Mouse (Mus musculus): ENCODE results near the gene Dscaml1. TPM values are rescaled to one million over a fixed set of nuclear protein-coding genes. Genes with fewer than 3 reads are reported as not detected.
A peak's percentile ranks its signal among the peaks of the same experiment; 100 is the strongest.

Dscaml1 gene
- polyA plus RNA-seq, 1 experiment from 2014 or later = 0.17 TPM

DNA sequence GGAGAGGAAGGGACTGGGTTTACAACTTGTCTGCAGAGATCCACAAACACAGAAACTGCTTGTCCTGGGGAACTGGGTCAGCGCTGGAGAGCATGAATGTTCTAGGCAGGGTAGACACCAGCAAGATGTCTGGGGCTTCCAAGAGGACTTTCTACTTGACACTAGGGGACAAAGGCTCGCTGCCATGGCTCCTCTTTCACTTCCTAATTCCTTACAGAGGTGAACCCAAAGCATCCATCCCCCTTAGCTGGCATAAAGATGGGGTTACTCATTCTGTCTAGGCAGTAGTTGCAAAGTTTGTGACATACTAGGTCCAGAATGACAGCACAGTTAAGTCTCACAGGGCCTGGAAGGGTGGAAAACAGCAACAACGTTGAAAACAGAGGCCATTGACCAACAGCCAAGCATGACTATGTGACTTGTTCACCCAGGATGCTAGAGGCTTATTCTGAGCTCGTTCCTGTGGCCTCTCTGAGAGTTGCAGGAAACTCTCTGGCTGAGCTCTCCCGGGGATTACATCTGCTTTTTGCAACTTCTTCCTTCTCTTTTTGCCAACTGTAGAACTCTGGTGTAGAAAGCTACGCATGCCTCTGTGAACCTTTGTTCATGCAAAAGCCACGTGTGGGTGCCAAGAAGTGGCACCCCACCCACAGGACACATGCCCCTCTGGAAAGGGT is 120.6 kb downstream of the Dscaml1 start:
- Histone ChIP-seq H3K27me3 (ENCODE audit: control insufficient read depth, insufficient read depth, low read length) (no peaks in the 10 kb centered on the region), H3K4me1 (replicated peaks; ENCODE audit: control insufficient read depth, insufficient read depth) (no peaks in the 10 kb centered on the region), H3K9ac (ENCODE audit: low read length) (no peak overlapping the region), H3K27ac (replicated peaks) (no peak overlapping the region; the same call in 1 of the 2 replicates), H3K4me3 (ENCODE audit: low read depth, low read length) (no peak overlapping the region), H3K36me3 (ENCODE audit: control insufficient read depth, insufficient read depth, low read length) (no peaks in the 10 kb centered on the region), H3K4me2 (replicated peaks; ENCODE audit: low read depth) (no peak overlapping the region), H3K9me3 (ENCODE audit: control insufficient read depth, low read length) (no peaks in the 10 kb centered on the region)
- no peak for ATAC-seq (ENCODE audit: low FRiP score, low TSS enrichment)
- WGBS = 61% methylated on average over 7 of the region's 7 CpGs
- no peak for DNase-seq (ENCODE audit: low spot score)
- TF ChIP-seq EP300 (optimal IDR thresholded peaks at IDR 0.05) (no peak), CTCF (IDR thresholded peaks at IDR 0.05; ENCODE audit: low read depth) (no peak)

DNA sequence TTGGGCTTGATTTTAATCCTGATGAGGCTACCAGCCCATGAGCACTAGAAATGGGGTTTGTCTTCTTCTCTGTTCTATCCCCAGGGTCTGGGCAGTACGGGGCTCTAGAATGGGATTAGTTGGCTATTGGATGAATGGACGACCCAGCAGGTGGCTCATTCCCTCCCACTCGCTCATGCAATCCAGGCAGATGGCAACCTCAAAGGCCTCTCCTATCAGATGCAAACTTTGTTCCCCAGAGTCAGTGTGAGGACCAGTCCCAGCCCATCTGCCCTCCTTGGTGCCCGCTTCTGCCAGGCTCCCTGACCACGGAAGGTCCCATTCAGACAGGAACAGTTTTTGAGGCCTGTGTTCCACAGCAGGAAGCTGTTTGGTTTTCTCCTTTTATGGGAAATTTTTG is 123.4 kb downstream of the Dscaml1 start:
- ATAC-seq (ENCODE audit: low FRiP score, low TSS enrichment) (no peak), DNase-seq (ENCODE audit: low spot score) (no peak)
- Histone ChIP-seq H3K4me3 (ENCODE audit: low read depth, low read length) (no peak overlapping the region), H3K9ac (ENCODE audit: low read length) (no peak overlapping the region), H3K36me3 (ENCODE audit: control insufficient read depth, insufficient read depth, low read length) (no peaks in the 10 kb centered on the region), H3K9me3 (ENCODE audit: control insufficient read depth, low read length) (no peaks in the 10 kb centered on the region), H3K27ac (replicated peaks) (no peak overlapping the region), H3K4me2 (replicated peaks; ENCODE audit: low read depth) (no peak overlapping the region), H3K4me1 (replicated peaks; ENCODE audit: control insufficient read depth, insufficient read depth) (no peaks in the 10 kb centered on the region), H3K27me3 (ENCODE audit: control insufficient read depth, insufficient read depth, low read length) (no peaks in the 10 kb centered on the region)
- TF ChIP-seq CTCF (IDR thresholded peaks at IDR 0.05; ENCODE audit: low read depth) (no peak), EP300 (optimal IDR thresholded peaks at IDR 0.05) (no peak)
- WGBS = 61% methylated on average over 5 of the region's 5 CpGs

DNA sequence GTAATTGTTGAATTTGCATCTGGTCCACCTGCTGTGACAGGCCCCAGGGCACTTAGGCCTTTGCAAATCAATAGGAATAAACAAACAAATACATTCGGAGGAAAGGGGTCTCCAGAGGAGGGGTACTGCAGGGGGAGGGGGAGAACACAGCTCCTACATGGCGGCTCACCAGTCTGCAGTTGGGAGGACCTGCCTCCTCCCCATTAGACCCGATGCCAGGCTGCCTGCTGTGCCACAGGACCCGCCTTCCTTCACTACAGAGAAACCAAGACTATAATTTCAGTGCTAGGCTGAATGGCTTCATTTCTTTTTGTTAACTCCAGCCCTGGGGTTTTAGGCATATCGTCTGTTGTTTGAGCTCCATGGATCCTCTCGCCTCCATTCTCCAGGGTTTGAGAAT is 123.8 kb downstream of the Dscaml1 start:
- WGBS = 59% methylated on average over 6 of the region's 6 CpGs
- DNase-seq (ENCODE audit: low spot score) = no peak
- Histone ChIP-seq H3K36me3 (ENCODE audit: control insufficient read depth, insufficient read depth, low read length) (no peaks in the 10 kb centered on the region), H3K27me3 (ENCODE audit: control insufficient read depth, insufficient read depth, low read length) (no peaks in the 10 kb centered on the region), H3K27ac (replicated peaks) (no peak overlapping the region), H3K4me3 (ENCODE audit: low read depth, low read length) (no peak overlapping the region), H3K9me3 (ENCODE audit: control insufficient read depth, low read length) (no peaks in the 10 kb centered on the region), H3K9ac (ENCODE audit: low read length) (no peak overlapping the region), H3K4me1 (replicated peaks; ENCODE audit: control insufficient read depth, insufficient read depth) (no peaks in the 10 kb centered on the region), H3K4me2 (replicated peaks; ENCODE audit: low read depth) (no peak overlapping the region)
- no peak for ATAC-seq (ENCODE audit: low FRiP score, low TSS enrichment)
- no peak for TF ChIP-seq EP300 (optimal IDR thresholded peaks at IDR 0.05)
- TF ChIP-seq CTCF (IDR thresholded peaks at IDR 0.05; ENCODE audit: low read depth) = no peak

DNA sequence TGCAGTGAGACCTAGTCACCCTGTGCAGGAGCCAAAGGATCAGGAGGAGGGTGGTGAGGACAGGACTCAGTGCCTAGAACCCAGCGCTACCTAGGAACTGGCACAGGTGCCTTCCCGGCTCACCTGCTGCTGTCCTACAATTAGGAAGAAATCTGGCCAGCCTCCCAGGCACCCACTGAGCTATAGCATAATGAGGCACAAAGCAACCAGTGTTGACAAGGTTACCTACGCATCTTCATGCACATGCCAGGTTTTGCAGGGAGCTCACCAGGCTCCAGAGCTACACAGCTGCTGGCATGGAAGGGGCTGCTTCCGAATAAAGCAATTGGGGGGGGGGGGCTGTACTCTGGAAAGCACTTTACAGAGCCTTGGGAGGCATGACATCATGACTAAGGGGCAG is 124.2 kb downstream of the Dscaml1 start:
- H3K27me3 ChIP-seq (ENCODE audit: control insufficient read depth, insufficient read depth, low read length) = no peaks in the 10 kb centered on the region
- WGBS = 81% methylated on average over 4 of the region's 4 CpGs
- H3K27ac ChIP-seq (replicated peaks) = no peak overlapping the region
- DNase-seq (ENCODE audit: low spot score) = no peak
- no peaks in the 10 kb centered on the region for H3K4me1 ChIP-seq (replicated peaks; ENCODE audit: control insufficient read depth, insufficient read depth)
- H3K4me3 ChIP-seq (ENCODE audit: low read depth, low read length) = no peak overlapping the region
- H3K9me3 ChIP-seq (ENCODE audit: control insufficient read depth, low read length) = no peaks in the 10 kb centered on the region
- H3K9ac ChIP-seq (ENCODE audit: low read length) = no peak overlapping the region
- ATAC-seq (ENCODE audit: low FRiP score, low TSS enrichment) = no peak
- TF ChIP-seq CTCF (IDR thresholded peaks at IDR 0.05; ENCODE audit: low read depth) (no peak), EP300 (optimal IDR thresholded peaks at IDR 0.05) (no peak)
- H3K4me2 ChIP-seq (replicated peaks; ENCODE audit: low read depth) = no peak overlapping the region
- no peaks in the 10 kb centered on the region for H3K36me3 ChIP-seq (ENCODE audit: control insufficient read depth, insufficient read depth, low read length)

DNA sequence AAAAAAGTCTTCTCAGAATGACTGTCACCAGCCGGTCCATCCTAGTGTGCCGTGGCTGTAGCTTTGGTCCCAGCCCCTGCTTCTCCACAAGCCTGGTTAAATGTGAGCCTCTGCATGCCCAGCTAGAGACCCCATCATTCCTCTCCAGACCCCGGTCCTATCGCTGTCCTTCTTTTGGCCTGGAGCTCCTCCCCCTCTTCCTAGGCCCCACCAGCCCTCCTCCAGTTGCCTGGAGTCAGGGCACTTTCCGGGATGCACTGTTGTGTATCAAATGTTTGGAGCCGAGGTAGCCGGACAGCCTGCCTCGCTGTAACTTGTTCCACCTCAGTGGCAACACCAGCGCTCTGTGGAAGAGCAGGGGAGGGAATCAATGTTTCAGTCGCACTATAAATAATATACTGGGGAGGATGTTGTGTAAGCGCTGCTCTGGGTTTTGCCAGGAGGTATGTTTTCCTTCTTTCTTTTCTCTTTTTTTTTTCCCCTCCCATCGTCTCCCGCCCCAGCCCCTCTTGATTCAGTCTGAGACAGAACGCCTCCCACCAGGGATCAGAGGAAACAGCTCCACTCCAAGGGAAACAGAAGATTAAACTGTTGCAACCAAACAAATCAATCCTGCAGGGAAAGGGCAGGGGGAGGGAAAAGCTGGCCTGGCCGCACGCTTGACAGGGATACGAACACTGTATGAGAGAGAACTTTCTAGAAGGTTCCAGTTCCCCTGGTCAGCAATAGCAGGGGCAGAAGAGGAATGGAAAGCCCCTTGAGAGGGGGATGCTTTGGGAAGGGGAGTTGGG is 128.8 kb downstream of the Dscaml1 start:
- H3K36me3 ChIP-seq (ENCODE audit: control insufficient read depth, insufficient read depth, low read length) = no peaks in the 10 kb centered on the region
- H3K27me3 ChIP-seq (ENCODE audit: control insufficient read depth, insufficient read depth, low read length) = no peaks in the 10 kb centered on the region
- DNase-seq (ENCODE audit: low spot score) (no peak), ATAC-seq (ENCODE audit: low FRiP score, low TSS enrichment) (0 out of 2 replicates have a peak, but pooled peaks have one; percentile 32)
- no peaks in the 10 kb centered on the region for H3K4me1 ChIP-seq (replicated peaks; ENCODE audit: control insufficient read depth, insufficient read depth)
- TF ChIP-seq CTCF (IDR thresholded peaks at IDR 0.05; ENCODE audit: low read depth) (0 out of 2 replicates have a peak, but pooled peaks have one; percentile 3), EP300 (optimal IDR thresholded peaks at IDR 0.05) (no peak)
- no peak overlapping the region for H3K27ac ChIP-seq (replicated peaks)
- H3K9ac ChIP-seq (ENCODE audit: low read length) = no peak overlapping the region
- no peaks in the 10 kb centered on the region for H3K9me3 ChIP-seq (ENCODE audit: control insufficient read depth, low read length)
- H3K4me2 ChIP-seq (replicated peaks; ENCODE audit: low read depth) = no peak overlapping the region
- 18% methylated on average over 17 of the region's 17 CpGs for WGBS
- H3K4me3 ChIP-seq (ENCODE audit: low read depth, low read length) = no peak overlapping the region

DNA sequence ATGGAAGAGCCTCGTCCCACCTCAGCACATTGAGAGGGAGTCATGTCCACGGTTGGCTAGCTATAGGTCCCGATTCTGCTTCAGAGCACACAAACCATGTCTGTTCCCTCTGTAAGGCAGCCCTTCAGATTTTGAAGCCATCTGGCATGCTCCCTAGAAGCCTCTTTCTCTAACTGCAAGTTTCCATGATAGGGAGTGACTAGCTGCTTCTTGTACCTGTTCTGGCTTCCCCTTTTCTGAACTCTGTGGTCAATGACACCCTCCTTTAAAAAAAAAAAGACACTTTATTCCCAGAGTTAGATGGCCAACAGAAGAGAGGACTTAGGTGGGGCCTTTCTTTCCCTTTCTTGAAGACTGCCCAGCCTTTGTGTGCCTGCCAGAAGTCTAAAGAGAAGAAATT is 130.5 kb downstream of the Dscaml1 start:
- ATAC-seq (ENCODE audit: low FRiP score, low TSS enrichment) = no peak
- no peak for DNase-seq (ENCODE audit: low spot score)
- H3K36me3 ChIP-seq (ENCODE audit: control insufficient read depth, insufficient read depth, low read length) = no peaks in the 10 kb centered on the region
- no peak overlapping the region for H3K27ac ChIP-seq (replicated peaks)
- H3K9me3 ChIP-seq (ENCODE audit: control insufficient read depth, low read length) = no peaks in the 10 kb centered on the region
- H3K27me3 ChIP-seq (ENCODE audit: control insufficient read depth, insufficient read depth, low read length) = no peaks in the 10 kb centered on the region
- H3K4me2 ChIP-seq (replicated peaks; ENCODE audit: low read depth) = no peak overlapping the region
- TF ChIP-seq EP300 (optimal IDR thresholded peaks at IDR 0.05) = no peak
- no peak for TF ChIP-seq CTCF (IDR thresholded peaks at IDR 0.05; ENCODE audit: low read depth)
- H3K9ac ChIP-seq (ENCODE audit: low read length) = no peak overlapping the region
- no peaks in the 10 kb centered on the region for H3K4me1 ChIP-seq (replicated peaks; ENCODE audit: control insufficient read depth, insufficient read depth)
- WGBS = 84% methylated on average over 3 of the region's 3 CpGs
- no peak overlapping the region for H3K4me3 ChIP-seq (ENCODE audit: low read depth, low read length)
